Mouse (Mus musculus): ENCODE measurements at regions not wholly inside any gene's neighbourhood (a gene's known extent, or its start where the extent isn't known, plus 50 kb on each side); places are given as distances from the start of the nearest gene placed in this dataset.

DNA sequence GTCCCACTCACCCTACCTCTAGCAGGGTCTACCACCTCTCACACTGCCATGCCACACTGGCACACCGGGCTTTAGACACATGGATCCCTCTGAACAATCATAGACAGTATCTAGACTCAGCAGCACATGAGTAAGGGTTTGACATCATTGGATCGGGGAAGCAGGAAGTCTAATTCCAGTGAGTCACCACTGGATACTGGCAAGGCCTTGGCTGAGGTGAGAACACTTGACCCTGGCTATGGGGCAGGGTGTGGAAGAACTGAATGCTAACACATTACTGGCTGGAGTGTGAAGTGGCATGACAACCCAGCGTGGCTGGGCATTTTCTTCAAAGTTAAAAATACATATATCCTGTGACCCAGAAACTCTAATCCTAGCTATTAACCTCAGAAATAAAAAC lies 114.4 kb downstream of the H2afy start:
- DNase-seq (ENCODE audit: extremely low spot score, low read depth, low spot score) = no peak

DNA sequence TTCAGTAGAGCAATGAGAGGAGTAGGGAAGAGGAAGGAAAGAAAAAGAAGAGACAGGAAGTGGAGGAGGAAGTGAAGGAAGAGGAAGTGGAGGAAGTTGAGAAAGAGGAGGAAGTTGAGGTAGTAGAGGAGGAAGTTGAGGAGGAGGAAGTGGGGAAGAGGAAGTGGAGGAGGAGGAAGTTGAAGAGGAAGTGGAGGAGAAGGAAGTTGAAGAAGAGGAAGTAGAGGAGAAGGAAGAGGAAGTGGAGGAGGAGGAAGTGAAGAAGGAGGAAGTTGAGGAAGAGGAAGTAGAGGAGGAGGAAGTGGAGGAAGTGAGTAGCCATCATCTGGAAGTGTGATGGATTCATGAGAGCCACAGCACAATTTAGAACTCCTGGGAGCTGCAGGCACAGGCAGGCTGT lies 122.2 kb downstream of the H2afy start:
- no peak for DNase-seq (ENCODE audit: extremely low spot score, low read depth, low spot score)

DNA sequence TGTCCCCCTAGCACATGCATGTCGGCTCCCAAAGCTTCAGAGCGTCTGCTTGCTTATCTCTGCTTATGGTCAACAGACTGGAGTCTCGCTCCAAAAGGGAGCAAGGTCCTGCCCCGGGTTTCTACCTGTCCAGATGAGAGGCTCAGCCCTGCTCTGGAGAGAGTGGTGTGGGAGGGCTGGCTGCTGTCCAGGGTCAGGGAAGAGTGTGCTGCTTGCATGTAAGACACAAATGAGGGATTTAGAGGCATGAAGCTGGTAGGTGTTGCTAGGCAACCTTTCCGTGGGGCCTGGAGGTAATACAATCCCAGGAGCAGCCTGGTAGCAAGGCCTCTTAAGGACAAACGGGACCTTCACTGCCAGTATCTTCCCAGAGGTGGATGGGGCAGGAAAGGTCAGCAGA lies 125.7 kb downstream of the H2afy start:
- DNase-seq (ENCODE audit: extremely low spot score, low read depth, low spot score) = no peak

DNA sequence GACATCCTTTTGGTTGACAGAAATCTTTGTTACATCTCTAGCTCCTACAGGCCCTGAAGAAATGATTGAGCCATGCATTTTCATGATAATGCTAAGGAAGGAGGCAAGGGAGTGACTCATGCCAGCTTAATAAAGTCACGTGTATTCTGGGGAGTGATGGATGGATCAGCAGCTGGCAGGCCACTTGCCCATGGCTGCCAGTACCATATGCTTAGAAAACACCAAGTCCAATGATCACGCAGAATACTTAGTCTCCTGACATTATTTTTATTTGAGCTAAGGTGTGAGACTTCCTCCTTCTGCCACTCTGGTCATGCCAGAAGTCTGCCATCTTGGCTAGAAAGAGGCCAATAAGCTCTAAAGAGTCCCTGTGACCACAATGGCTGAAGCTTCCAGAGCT lies 129.3 kb downstream of the H2afy start:
- DNase-seq (ENCODE audit: extremely low spot score, low read depth, low spot score) = no peak

DNA sequence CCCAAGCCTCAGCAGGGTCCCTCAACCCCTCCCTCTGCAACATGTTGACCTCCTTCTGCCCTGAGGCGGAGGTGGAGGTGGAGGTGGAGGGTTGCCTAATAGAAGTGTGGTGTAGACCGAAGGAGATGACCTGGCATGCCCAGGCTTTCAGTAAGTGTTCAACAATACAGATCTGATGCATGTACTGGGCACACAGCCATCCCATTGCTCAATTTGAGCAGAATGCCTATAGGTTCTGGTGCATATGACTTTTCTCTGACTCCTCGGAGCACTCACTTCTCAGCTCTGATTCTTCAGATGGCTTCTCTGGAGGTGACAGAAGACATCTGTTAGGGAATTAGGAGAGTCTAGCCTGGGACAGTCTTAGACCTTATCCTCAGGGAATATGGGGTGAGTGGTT lies 130.4 kb downstream of the H2afy start:
- no peak for DNase-seq (ENCODE audit: extremely low spot score, low read depth, low spot score)

DNA sequence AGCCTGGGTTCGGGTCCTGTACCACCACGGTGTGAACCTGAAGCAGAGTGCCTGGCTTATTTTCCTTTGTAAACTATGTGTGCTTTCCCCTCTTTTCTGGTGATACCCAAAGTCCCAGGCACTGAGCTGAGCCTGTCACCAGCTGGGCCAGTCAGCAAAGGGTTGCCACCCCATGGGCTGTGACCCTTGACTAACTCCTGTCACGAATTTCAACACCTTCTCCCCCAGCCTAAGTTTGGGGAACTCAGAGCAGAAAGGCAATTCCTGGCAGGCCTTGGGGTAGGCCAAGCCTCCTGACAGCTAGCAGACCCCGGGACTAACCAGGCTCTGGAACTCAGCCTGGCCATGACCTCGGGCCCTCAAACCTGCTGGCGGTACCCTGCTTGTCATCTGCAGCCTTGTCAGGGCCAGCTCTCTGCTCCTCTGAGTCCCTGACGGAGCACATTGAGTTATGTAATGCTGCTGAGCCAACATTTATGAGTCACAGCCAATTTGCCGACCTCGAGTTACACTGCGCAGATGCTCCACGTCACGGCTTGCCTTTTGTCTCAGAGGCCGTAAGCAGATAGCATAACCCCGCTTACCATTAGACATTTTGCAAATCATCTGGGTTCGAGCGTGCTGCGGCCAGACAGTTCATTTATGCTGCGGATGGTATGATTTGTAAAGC lies 132.3 kb downstream of the H2afy start:
- DNase-seq (ENCODE audit: extremely low spot score, low read depth, low spot score) = peak; percentile 66

- DNase-seq (ENCODE audit: extremely low spot score, low read depth, low spot score) = no peak
Observed at GRCm38 (mm10) chr13:55995255-55995654, 140.9 kb downstream of the H2afy start.

DNA sequence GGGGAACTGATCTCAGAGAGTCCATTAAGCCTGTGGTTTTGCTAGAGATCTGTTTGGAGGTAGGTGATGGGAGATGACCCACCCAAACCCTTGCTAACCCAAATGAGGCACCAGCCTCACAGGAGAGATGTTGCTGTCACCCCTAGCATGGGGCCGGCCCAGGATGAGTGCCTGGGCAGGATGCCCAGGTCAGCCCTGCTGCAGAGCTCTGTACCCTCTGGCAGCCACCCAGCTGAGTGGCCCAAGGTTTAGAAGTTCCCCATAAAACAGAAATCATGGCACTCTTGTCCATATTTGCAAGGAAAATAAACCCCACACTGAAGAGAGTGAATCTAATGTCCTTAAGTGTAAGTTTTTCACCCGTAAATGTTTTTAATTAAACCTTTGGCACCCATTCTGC lies 141.7 kb downstream of the H2afy start:
- DNase-seq (ENCODE audit: extremely low spot score, low read depth, low spot score) = no peak

DNA sequence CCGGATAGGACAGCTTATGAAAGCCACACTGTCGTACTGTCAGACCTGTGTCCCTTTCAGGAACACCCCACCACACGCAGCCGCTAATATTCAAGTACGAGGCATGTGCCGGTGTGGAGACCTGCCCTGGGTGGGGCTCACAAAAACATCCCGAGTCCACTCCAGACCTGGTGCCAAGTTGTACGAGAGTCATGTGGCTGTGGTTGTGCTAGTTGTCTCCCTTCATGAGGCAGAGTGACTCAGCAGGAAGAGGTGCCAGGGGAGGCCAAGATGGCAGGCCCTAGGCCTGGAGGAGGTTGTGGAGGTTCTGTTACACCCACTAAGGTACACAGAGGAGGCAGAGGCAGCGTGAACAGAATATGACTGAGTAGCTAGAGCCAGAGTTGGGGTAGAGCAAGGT lies 143.5 kb downstream of the H2afy start:
- DNase-seq (ENCODE audit: extremely low spot score, low read depth, low spot score) = no peak

- no peak for DNase-seq (ENCODE audit: extremely low spot score, low read depth, low spot score)
Observed at GRCm38 (mm10) chr13:55991216-55991615, 144.9 kb downstream of the H2afy start.

DNA sequence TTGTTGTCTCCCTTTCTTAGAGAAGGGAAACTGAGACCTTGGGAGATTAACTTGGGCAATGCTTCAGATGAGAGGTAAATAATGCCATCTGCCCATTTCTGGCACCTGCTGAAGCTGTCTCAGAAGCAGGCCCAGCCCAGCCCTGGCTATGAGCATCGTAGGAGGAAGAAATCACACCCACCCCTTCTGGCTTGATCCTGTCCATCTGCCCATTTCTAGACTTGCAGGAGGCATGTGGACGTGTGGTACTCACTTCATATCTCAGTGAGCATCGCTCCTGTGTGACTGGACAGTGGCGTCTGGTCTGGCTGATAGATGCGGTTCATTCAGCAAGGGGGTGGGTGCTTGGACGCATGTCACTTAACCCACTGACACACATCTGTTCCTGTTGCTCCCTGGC lies 146.0 kb downstream of the H2afy start:
- no peak for DNase-seq (ENCODE audit: extremely low spot score, low read depth, low spot score)

DNA sequence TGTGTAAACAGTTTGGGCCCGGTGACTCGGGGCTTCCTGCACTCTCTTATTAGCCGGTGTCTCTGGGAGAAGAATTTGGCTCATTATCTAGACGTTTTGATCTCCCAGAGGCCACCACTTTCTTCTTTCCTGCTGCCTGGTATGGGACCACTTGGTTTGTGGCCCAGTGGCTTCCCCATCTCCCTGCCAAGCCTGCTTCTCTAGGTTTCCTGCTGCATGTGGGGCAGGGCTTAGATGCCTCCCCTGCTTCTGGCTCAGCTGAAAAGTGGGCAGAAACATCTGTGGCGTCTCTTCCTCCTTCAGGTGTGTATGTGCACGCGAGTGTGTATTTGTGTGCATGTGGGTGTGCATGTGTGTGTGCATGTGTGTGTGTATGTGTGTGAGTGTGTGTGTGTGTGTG lies 146.8 kb downstream of the H2afy start:
- no peak for DNase-seq (ENCODE audit: extremely low spot score, low read depth, low spot score)

GRCm38 (mm10) chr13:55985396-55985795 lies 149.4 kb upstream of the Pitx1 start:
- no peak for DNase-seq (ENCODE audit: extremely low spot score, low read depth, low spot score)

DNA sequence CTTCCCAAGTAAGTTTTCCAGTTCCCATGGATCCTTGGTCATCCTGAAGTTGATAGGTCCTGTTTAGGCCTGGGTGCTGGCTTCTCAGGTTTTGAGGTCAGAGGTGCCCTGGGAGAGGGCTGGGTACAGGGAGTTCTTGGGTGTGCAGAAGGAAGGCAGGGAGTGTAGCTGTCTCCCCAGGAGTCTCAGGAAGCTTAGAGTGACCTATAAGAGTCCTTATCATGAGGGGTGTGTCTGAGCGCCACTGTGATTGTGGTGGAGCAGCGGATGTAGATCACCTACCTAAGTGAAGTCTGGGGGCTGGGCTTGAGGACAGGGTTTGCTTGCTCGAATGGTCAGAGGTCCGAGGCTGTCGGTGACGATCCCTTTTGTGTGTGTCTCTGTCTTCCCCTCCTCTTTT lies 148.8 kb upstream of the Pitx1 start:
- no peak for DNase-seq (ENCODE audit: extremely low spot score, low read depth, low spot score)

GRCm38 (mm10) chr13:55983851-55984250 lies 147.9 kb upstream of the Pitx1 start:
- DNase-seq (ENCODE audit: extremely low spot score, low read depth, low spot score) = no peak

- DNase-seq (ENCODE audit: extremely low spot score, low read depth, low spot score) = no peak
Observed at GRCm38 (mm10) chr13:55981041-55981440, 145.0 kb upstream of the Pitx1 start.

- DNase-seq (ENCODE audit: extremely low spot score, low read depth, low spot score) = no peak
Observed at GRCm38 (mm10) chr13:55977902-55978301, 141.9 kb upstream of the Pitx1 start.

- no peak for DNase-seq (ENCODE audit: extremely low spot score, low read depth, low spot score)
Observed at GRCm38 (mm10) chr13:55976911-55977381, 141.0 kb upstream of the Pitx1 start.

GRCm38 (mm10) chr13:55974105-55974504 lies 138.1 kb upstream of the Pitx1 start:
- DNase-seq (ENCODE audit: extremely low spot score, low read depth, low spot score) = no peak

GRCm38 (mm10) chr13:55970687-55971086 lies 134.7 kb upstream of the Pitx1 start:
- DNase-seq (ENCODE audit: extremely low spot score, low read depth, low spot score) = no peak

- no peak for DNase-seq (ENCODE audit: extremely low spot score, low read depth, low spot score)
Observed at GRCm38 (mm10) chr13:55969473-55969872, 133.5 kb upstream of the Pitx1 start.

- no peak for DNase-seq (ENCODE audit: extremely low spot score, low read depth, low spot score)
Observed at GRCm38 (mm10) chr13:55967151-55967550, 131.2 kb upstream of the Pitx1 start.

- no peak for DNase-seq (ENCODE audit: extremely low spot score, low read depth, low spot score)
Observed at GRCm38 (mm10) chr13:55963005-55963620, 127.1 kb upstream of the Pitx1 start.
